Mouse (Mus musculus): ENCODE data around the gene Mmp21.

DNA sequence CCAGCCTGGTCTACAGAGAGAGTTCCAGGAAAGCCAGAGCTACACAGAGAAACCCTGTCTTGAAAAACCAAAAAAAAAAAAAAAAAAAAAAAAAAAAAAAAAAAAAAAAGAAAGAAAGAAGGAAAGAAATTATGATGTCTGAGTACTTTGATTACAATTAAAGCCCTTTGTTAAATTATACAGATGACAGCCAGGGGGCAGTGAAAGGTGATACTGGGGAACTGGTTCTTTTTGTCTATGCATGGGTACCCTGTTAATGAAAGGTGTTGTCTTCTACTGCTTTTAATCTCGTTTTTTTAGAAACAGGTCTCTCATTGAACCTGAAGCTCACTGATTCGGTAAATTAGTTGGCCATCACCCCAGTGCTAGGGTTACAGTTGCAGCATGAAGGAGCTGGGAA is 27.4 kb upstream of the Mmp21 start:
- TF ChIP-seq CTCF (IDR thresholded peaks at IDR 0.05; ENCODE audit: insufficient read depth, low read length), result no peak
- no peak for TF ChIP-seq POLR2A (IDR thresholded peaks at IDR 0.05; ENCODE audit: borderline replicate concordance, extremely low read depth, low read depth, low read length)
